Comparison of ENCODE assay signal across 12 mouse cellular contexts in genomic region chr9:56092102-56092501, GRCm38 (mm10). TPM values are rescaled to one million over a fixed set of nuclear protein-coding genes. Genes with fewer than 3 reads are reported as not detected.
DNase-seq lines count a peak whose midpoint lies in the region; ATAC-seq and TF ChIP-seq lines count a peak whose summit lies in the region.
"Had no signal": no experiment of that assay in that cellular context is flagged by ENCODE, and none has a peak within 500 bp of the region (broad histone marks: within the 10 kb centered on the region; RNA-seq: fewer than 3 reads in every experiment).

No protein-coding gene starts in this region.

- H3K27me3 ChIP-seq in liver, embryonic 11.5 days (replicated peaks; ENCODE audit: control insufficient read depth, insufficient read depth, low read length): no peaks in the 10 kb centered on the region
- H3K27me3 ChIP-seq in ES-Bruce4 (ENCODE audit: control insufficient read depth, insufficient read depth, low read length, poor library complexity, severe bottlenecking): no peaks in the 10 kb centered on the region
- H3K27me3 ChIP-seq in forebrain, embryonic 13.5 days: no peaks in the 10 kb centered on the region
- no peaks in the 10 kb centered on the region for H3K27me3 ChIP-seq in forebrain, embryonic 15.5 days
- H3K27me3 ChIP-seq: hindbrain, embryonic 15.5 days had no signal

- H3K4me2 ChIP-seq in liver, embryonic 11.5 days: no peak overlapping the region
- H3K4me2 ChIP-seq in forebrain, embryonic 13.5 days: no peak overlapping the region
- no peak overlapping the region for H3K4me2 ChIP-seq in forebrain, embryonic 15.5 days (replicated peaks)
- H3K4me2 ChIP-seq: hindbrain, embryonic 15.5 days had no signal

- TF ChIP-seq EP300 in ES-Bruce4 (IDR thresholded peaks at IDR 0.05; ENCODE audit: insufficient read depth, low read depth, low read length): no peak

- H3K9ac ChIP-seq in liver, embryonic 11.5 days (ENCODE audit: low read depth, low read length): no peak overlapping the region
- no peak overlapping the region for H3K9ac ChIP-seq in ES-Bruce4 (ENCODE audit: low read depth, poor library complexity, severe bottlenecking)
- no peak overlapping the region for H3K9ac ChIP-seq in forebrain, embryonic 13.5 days
- no peak overlapping the region for H3K9ac ChIP-seq in forebrain, embryonic 15.5 days (replicated peaks)
- H3K9ac ChIP-seq: hindbrain, embryonic 15.5 days had no signal

- no peaks in the 10 kb centered on the region for H3K36me3 ChIP-seq in liver, embryonic 11.5 days (ENCODE audit: control insufficient read depth, insufficient read depth, low read length)
- no peaks in the 10 kb centered on the region for H3K36me3 ChIP-seq in ES-Bruce4 (ENCODE audit: control insufficient read depth, insufficient read depth, low read length, poor library complexity, severe bottlenecking)
- H3K36me3 ChIP-seq in forebrain, embryonic 13.5 days (ENCODE audit: poor library complexity, severe bottlenecking): no peaks in the 10 kb centered on the region
- no peaks in the 10 kb centered on the region for H3K36me3 ChIP-seq in forebrain, embryonic 15.5 days
- H3K36me3 ChIP-seq: hindbrain, embryonic 15.5 days had no signal

- WGBS in liver, embryonic 11.5 days: 30% methylated on average over 2 of the region's 2 CpGs
- WGBS in forebrain, embryonic 13.5 days: 35% methylated on average over 2 of the region's 2 CpGs
- WGBS in forebrain, embryonic 15.5 days: 54% methylated on average over 2 of the region's 2 CpGs

- no peak for TF ChIP-seq POLR2A in ES-Bruce4 (IDR thresholded peaks at IDR 0.05; ENCODE audit: insufficient read depth, low read length)
- TF ChIP-seq POLR2A in brain, embryonic 14.5 days (IDR thresholded peaks at IDR 0.05; ENCODE audit: borderline replicate concordance, extremely low read depth, insufficient read depth, insufficient read length, poor library complexity, severe bottlenecking): no peak

- no peak overlapping the region for H3K4me3 ChIP-seq in liver, embryonic 11.5 days (ENCODE audit: low read depth, low read length)
- no peak overlapping the region for H3K4me3 ChIP-seq in ES-Bruce4 (ENCODE audit: low read depth, low read length)
- H3K4me3 ChIP-seq in forebrain, embryonic 13.5 days: no peak overlapping the region
- no peak overlapping the region for H3K4me3 ChIP-seq in forebrain, embryonic 15.5 days
- H3K4me3 ChIP-seq: hindbrain, embryonic 15.5 days had no signal

- peak; percentile 23 for DNase-seq in liver
- no peak for DNase-seq in liver, embryonic 11.5 days (ENCODE audit: low spot score)
- no peak for DNase-seq in brain, embryonic 14.5 days (ENCODE audit: low read depth)
- DNase-seq in thymus, postnatal 0 days (ENCODE audit: low spot score): peak; percentile 44
- DNase-seq: cerebellum, adult 11-12 months; lung, adult 18-20 months; right cerebral cortex, adult 18-20 months had no signal

- no peak for ATAC-seq in liver, embryonic 11.5 days (replicated peaks; ENCODE audit: low FRiP score)
- ATAC-seq in forebrain, embryonic 13.5 days: no peak
- ATAC-seq in forebrain, embryonic 15.5 days (replicated peaks): no peak
- ATAC-seq: activated CD4-positive, CD25-positive, alpha-beta regulatory T cell, adult 4 months had no signal

- peak; percentile 46 for TF ChIP-seq CTCF in ES-Bruce4 (IDR thresholded peaks at IDR 0.05; ENCODE audit: low read depth, low read length)
- peak; percentile 18; the same call in 1 of the 2 replicates for TF ChIP-seq CTCF in brain, embryonic 14.5 days (IDR thresholded peaks at IDR 0.05; ENCODE audit: borderline replicate concordance, extremely low read depth, insufficient read depth, insufficient read length)

- peaks cover 3% of the 10 kb centered on the region; the same call in 1 of the 2 replicates for H3K4me1 ChIP-seq in liver, embryonic 11.5 days (replicated peaks; ENCODE audit: control insufficient read depth, insufficient read depth, low read length)
- H3K4me1 ChIP-seq in ES-Bruce4 (ENCODE audit: control insufficient read depth, insufficient read depth, low read length): peaks cover 2% of the 10 kb centered on the region
- peaks cover 10% of the 10 kb centered on the region for H3K4me1 ChIP-seq in forebrain, embryonic 13.5 days
- H3K4me1 ChIP-seq in forebrain, embryonic 15.5 days: peaks cover 11% of the 10 kb centered on the region

- H3K9me3 ChIP-seq in liver, embryonic 11.5 days (ENCODE audit: control insufficient read depth, low read length): no peaks in the 10 kb centered on the region
- H3K9me3 ChIP-seq in ES-Bruce4 (replicated peaks; ENCODE audit: control insufficient read depth, insufficient read depth, low read length, poor library complexity, severe bottlenecking): no peaks in the 10 kb centered on the region
- H3K9me3 ChIP-seq in forebrain, embryonic 13.5 days (replicated peaks): no peaks in the 10 kb centered on the region
- H3K9me3 ChIP-seq in forebrain, embryonic 15.5 days: no peaks in the 10 kb centered on the region
- H3K9me3 ChIP-seq: hindbrain, embryonic 15.5 days had no signal

- no peak overlapping the region for H3K27ac ChIP-seq in liver, embryonic 11.5 days (ENCODE audit: low read depth, low read length)
- no peak overlapping the region for H3K27ac ChIP-seq in ES-Bruce4 (ENCODE audit: insufficient read depth, low read length)
- H3K27ac ChIP-seq in forebrain, embryonic 13.5 days: no peak overlapping the region
- H3K27ac ChIP-seq in forebrain, embryonic 15.5 days (replicated peaks): no peak overlapping the region
- H3K27ac ChIP-seq: hindbrain, embryonic 15.5 days had no signal

RNA-seq across cellular contexts. Expression of gene Pstpip1, which starts 2.3 kb away (rescaled TPM):
- 1.6 and 1.8 TPM in 2 replicates for polyA plus RNA-seq in liver, embryonic 11.5 days (2014; fragmentation: Nextera tagmentation; extraction: Ambion mirVana)
- polyA plus RNA-seq in ES-Bruce4 (2011; ENCODE audit: insufficient read depth, insufficient read length, low read depth, missing spikeins): 3.5 and 5.2 TPM in 2 replicates
- 0.74 and 0.97 TPM in 2 replicates for polyA plus RNA-seq in brain, embryonic 14.5 days (2012; rRNA removed)
- polyA plus RNA-seq in thymus, postnatal 0 days (2015; fragmentation: Nextera tagmentation; extraction: Ambion mirVana): 68.2 and 72.6 TPM in 2 replicates
- 0.40 and 0.41 TPM in 2 replicates for polyA plus RNA-seq in forebrain, embryonic 13.5 days (2015; fragmentation: Nextera tagmentation; extraction: Ambion mirVana)
- polyA plus RNA-seq in forebrain, embryonic 15.5 days (2015; fragmentation: Nextera tagmentation; extraction: Ambion mirVana): 0.33 and 0.60 TPM in 2 replicates

RNA-seq across cellular contexts. Expression of gene Rcn2, which starts 50.5 kb away (rescaled TPM):
- polyA plus RNA-seq in liver, embryonic 11.5 days (2014; fragmentation: Nextera tagmentation; extraction: Ambion mirVana): 104 and 108 TPM in 2 replicates
- 72.3 and 82.3 TPM in 2 replicates for polyA plus RNA-seq in ES-Bruce4 (2011; ENCODE audit: insufficient read depth, insufficient read length, low read depth, missing spikeins)
- 154 and 160 TPM in 2 replicates for polyA plus RNA-seq in brain, embryonic 14.5 days (2012; rRNA removed)
- polyA plus RNA-seq in thymus, postnatal 0 days (2015; fragmentation: Nextera tagmentation; extraction: Ambion mirVana): 104 and 110 TPM in 2 replicates
- 328 and 339 TPM in 2 replicates for polyA plus RNA-seq in forebrain, embryonic 13.5 days (2015; fragmentation: Nextera tagmentation; extraction: Ambion mirVana)
- polyA plus RNA-seq in forebrain, embryonic 15.5 days (2015; fragmentation: Nextera tagmentation; extraction: Ambion mirVana): 274 and 297 TPM in 2 replicates

Comparison
In these comparisons a context has a peak if more than half of its experiments do, and no peak if none do; other contexts are left out.
1. DNase-seq: peak in liver (single experiment) and thymus, postnatal 0 days (single experiment); none in liver, embryonic 11.5 days (single experiment) and brain, embryonic 14.5 days (single experiment).
2. RNA of gene Pstpip1, which starts 2.3 kb away (polyA plus RNA-seq): 68.2 to 72.6 TPM in thymus, postnatal 0 days; 3.5 to 5.2 TPM in ES-Bruce4, 1.6 to 1.8 TPM in liver, embryonic 11.5 days, 0.74 to 0.97 TPM in brain, embryonic 14.5 days, 0.33 to 0.60 TPM in forebrain, embryonic 15.5 days and 0.40 to 0.41 TPM in forebrain, embryonic 13.5 days; every median in the first group is over 10 times any median in the second.